Mouse (Mus musculus): ENCODE results near the gene Tesc.

GRCm38 (mm10) chr5:118061391-118061790 lies 33.8 kb downstream of the Tesc start:
- TF ChIP-seq CTCF (IDR thresholded peaks at IDR 0.05; ENCODE audit: control insufficient read depth, insufficient read depth, low read length) (no peak), POLR2A (IDR thresholded peaks at IDR 0.05; ENCODE audit: borderline replicate concordance, control insufficient read depth, low read depth, low read length) (no peak)

Data from bone marrow, adult 2 months (tissue).